Mouse (Mus musculus): Measurements from ENCODE around the gene Trim54.

DNA sequence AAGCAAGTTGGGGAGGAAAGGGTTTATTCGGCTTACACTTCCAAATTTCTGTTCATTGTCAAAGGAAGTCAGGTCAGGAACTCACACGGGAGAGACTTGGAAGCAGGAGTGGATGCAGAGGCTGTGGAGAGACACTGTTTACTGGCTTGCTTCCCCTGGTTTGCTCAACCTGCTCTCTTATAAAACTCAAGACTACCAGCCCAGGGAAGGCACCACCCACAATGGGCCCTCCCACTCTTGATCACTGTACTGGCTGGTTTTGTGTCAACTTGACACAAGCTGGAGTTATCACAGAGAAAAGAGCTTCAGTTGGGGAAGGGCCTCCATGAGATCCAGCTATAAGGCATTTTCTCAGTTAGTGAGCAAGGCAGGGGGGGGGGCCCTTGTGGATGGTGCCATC, 45.5 kb upstream of the Trim54 start:
- TF ChIP-seq CTCF (IDR thresholded peaks at IDR 0.05) (no peak), POLR2A (IDR thresholded peaks at IDR 0.05; ENCODE audit: insufficient read depth, low read depth, low read length) (no peak)

All from heart, adult 2 months (tissue).